Mouse (Mus musculus): Measurements from ENCODE around the gene B230104I21Rik.

GRCm38 (mm10) chr4:154370841-154371240 lies 34.9 kb downstream of the B230104I21Rik start:
- TF ChIP-seq POLR2A (IDR thresholded peaks at IDR 0.05; ENCODE audit: borderline replicate concordance, extremely low read depth, insufficient read depth, insufficient read length, poor library complexity, severe bottlenecking) (no peak), CTCF (IDR thresholded peaks at IDR 0.05; ENCODE audit: borderline replicate concordance, extremely low read depth, insufficient read depth, insufficient read length) (no peak)
